Mouse (Mus musculus): ENCODE measurements around the gene Ddx52.

DNA sequence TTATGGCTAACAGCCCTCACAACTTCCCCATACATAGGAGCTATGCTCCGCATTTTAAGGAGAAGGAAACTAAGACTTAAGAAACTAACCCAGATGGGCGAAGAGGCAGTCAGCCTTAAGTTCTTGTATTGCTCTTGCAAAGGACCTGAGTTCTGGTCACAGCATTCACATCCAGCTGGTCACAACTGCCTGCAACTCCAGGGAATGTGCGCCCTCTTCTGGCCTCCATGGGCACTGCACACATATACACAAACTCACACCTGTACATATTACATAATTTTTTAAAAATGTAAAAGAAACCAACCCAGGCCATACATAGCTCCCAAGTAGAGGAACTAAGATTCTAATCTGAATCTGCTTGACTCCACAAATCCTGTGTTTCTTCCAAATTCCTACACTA, 14.8 kb upstream of the Ddx52 start:
- TF ChIP-seq CTCF (IDR thresholded peaks at IDR 0.05; ENCODE audit: insufficient read depth, low read depth, low read length), result no peak
- TF ChIP-seq POLR2A (IDR thresholded peaks at IDR 0.05; ENCODE audit: insufficient read depth, low read depth, low read length), result no peak
